Mouse (Mus musculus): ENCODE data around the gene Ablim1. TPM values are rescaled to one million over a fixed set of nuclear protein-coding genes. Genes with fewer than 3 reads are reported as not detected.

Gene Ablim1
- polyA plus RNA-seq, 1 experiment, result 216 TPM

DNA sequence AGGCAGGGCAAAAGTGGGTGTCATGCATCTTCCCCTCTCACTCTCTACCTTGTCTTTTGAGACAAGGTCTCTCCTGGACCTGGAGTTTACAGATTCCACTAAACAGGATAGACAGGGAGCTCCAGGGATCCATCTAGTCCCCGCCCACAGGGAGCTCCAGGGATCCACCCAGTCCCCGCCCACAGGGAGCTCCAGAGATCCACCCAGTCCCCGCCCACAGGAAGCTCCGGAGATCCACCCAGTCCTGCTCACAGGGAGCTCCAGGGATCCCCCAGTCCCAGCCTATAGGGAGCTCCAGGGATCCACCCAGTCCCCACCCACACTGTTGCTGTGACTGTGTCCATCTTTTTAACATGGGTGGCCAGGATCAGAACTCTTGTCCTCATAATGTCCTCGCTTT is 16.7 kb downstream of the Ablim1 start:
- 85% methylated on average over 5 of the region's 5 CpGs for WGBS
- no peak for TF ChIP-seq POLR2A (IDR thresholded peaks at IDR 0.05; ENCODE audit: control insufficient read depth, extremely low read depth, insufficient read depth, low read length, poor library complexity)
- no peak for TF ChIP-seq CTCF (IDR thresholded peaks at IDR 0.05; ENCODE audit: borderline replicate concordance, control insufficient read depth, extremely low read depth, insufficient read depth, low read length, poor library complexity)
- DNase-seq, result no peak
- H3K27ac ChIP-seq (ENCODE audit: control insufficient read depth, insufficient read depth, low read length), result no peak overlapping the region
- no peaks in the 10 kb centered on the region for H3K27me3 ChIP-seq (ENCODE audit: control insufficient read depth, insufficient read depth, low read length)
- H3K4me1 ChIP-seq (replicated peaks; ENCODE audit: control insufficient read depth, insufficient read depth, low read length), result no peaks in the 10 kb centered on the region
- no peaks in the 10 kb centered on the region for H3K36me3 ChIP-seq (ENCODE audit: control insufficient read depth, insufficient read depth, low read length)
- H3K4me3 ChIP-seq (ENCODE audit: control insufficient read depth, insufficient read depth, low read length), result no peak overlapping the region

DNA sequence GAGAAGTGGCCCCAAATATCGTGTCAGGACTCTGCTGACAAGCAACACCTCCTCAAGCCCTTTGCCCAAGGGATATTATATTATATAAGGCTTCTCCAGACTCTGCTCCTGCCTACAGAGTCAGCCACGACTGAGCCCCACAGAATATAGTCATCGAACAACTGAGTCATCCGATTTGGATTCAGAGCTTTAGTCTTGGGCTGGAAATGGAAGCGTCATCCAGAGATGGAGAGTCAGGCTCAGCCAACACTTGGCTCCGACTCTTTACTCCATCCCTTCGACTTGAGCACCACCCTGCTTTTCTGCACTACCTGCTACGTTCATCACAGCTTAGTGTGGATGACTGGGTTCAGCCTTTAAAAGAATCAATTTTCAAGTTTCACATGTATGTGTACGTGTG is 17.3 kb downstream of the Ablim1 start:
- no peak for TF ChIP-seq CTCF (IDR thresholded peaks at IDR 0.05; ENCODE audit: borderline replicate concordance, control insufficient read depth, extremely low read depth, insufficient read depth, low read length, poor library complexity)
- no peak for TF ChIP-seq POLR2A (IDR thresholded peaks at IDR 0.05; ENCODE audit: control insufficient read depth, extremely low read depth, insufficient read depth, low read length, poor library complexity)
- H3K4me1 ChIP-seq (replicated peaks; ENCODE audit: control insufficient read depth, insufficient read depth, low read length), result no peaks in the 10 kb centered on the region
- no peak overlapping the region for H3K27ac ChIP-seq (ENCODE audit: control insufficient read depth, insufficient read depth, low read length)
- H3K4me3 ChIP-seq (ENCODE audit: control insufficient read depth, insufficient read depth, low read length), result no peak overlapping the region
- 96% methylated on average over 9 of the region's 9 CpGs for WGBS
- no peaks in the 10 kb centered on the region for H3K36me3 ChIP-seq (ENCODE audit: control insufficient read depth, insufficient read depth, low read length)
- H3K27me3 ChIP-seq (ENCODE audit: control insufficient read depth, insufficient read depth, low read length), result no peaks in the 10 kb centered on the region
- DNase-seq, result no peak

DNA sequence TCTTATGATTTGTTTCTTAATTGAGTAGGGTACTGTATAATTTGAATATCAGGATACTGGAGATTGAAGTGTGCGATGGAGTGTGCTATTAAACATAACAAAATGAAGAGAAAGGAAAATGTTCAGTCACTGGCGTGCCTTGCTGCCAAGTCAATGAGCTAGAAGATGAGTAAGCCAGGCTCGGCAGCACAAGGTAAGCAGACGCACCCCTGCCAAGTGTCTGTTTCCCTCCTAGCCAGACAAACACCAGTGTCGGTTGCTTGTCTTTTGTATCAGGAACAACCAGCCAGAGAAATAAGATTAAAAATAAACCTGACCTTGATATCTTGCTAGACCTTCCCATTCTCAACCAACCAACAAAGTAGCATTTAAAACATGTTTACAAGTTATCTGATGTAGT is 18.2 kb downstream of the Ablim1 start:
- WGBS, result 93% methylated on average over 5 of the region's 5 CpGs
- H3K4me1 ChIP-seq (replicated peaks; ENCODE audit: control insufficient read depth, insufficient read depth, low read length), result no peaks in the 10 kb centered on the region
- no peaks in the 10 kb centered on the region for H3K27me3 ChIP-seq (ENCODE audit: control insufficient read depth, insufficient read depth, low read length)
- no peak overlapping the region for H3K27ac ChIP-seq (ENCODE audit: control insufficient read depth, insufficient read depth, low read length)
- no peak overlapping the region for H3K4me3 ChIP-seq (ENCODE audit: control insufficient read depth, insufficient read depth, low read length)
- TF ChIP-seq CTCF (IDR thresholded peaks at IDR 0.05; ENCODE audit: borderline replicate concordance, control insufficient read depth, extremely low read depth, insufficient read depth, low read length, poor library complexity) (no peak), POLR2A (IDR thresholded peaks at IDR 0.05; ENCODE audit: control insufficient read depth, extremely low read depth, insufficient read depth, low read length, poor library complexity) (no peak)
- DNase-seq, result no peak
- H3K36me3 ChIP-seq (ENCODE audit: control insufficient read depth, insufficient read depth, low read length), result no peaks in the 10 kb centered on the region

DNA sequence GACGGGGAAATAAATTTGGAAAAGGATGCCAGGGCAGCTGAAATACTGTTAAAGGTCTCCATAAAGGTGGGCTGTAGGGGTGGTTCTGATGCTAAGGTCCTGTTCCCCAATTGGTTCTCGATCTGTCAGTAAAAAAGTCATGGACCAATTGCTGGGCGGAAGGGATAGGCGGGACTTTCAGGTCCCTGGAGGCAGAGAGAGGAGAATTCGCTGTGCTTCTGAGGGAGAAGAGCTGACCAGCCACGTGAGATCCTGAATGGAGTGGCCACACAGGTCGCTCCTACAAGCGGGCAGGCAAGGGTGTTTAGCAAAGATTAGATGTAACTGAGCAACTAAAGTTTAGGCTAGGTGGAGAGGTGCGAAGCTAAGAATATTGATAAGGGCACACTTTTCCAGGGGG is 19.2 kb downstream of the Ablim1 start:
- no peaks in the 10 kb centered on the region for H3K36me3 ChIP-seq (ENCODE audit: control insufficient read depth, insufficient read depth, low read length)
- DNase-seq, result no peak
- H3K4me3 ChIP-seq (ENCODE audit: control insufficient read depth, insufficient read depth, low read length), result no peak overlapping the region
- 85% methylated on average over 9 of the region's 9 CpGs for WGBS
- H3K27ac ChIP-seq (ENCODE audit: control insufficient read depth, insufficient read depth, low read length), result no peak overlapping the region
- TF ChIP-seq CTCF (IDR thresholded peaks at IDR 0.05; ENCODE audit: borderline replicate concordance, control insufficient read depth, extremely low read depth, insufficient read depth, low read length, poor library complexity) (no peak), POLR2A (IDR thresholded peaks at IDR 0.05; ENCODE audit: control insufficient read depth, extremely low read depth, insufficient read depth, low read length, poor library complexity) (no peak)
- H3K4me1 ChIP-seq (replicated peaks; ENCODE audit: control insufficient read depth, insufficient read depth, low read length), result no peaks in the 10 kb centered on the region
- H3K27me3 ChIP-seq (ENCODE audit: control insufficient read depth, insufficient read depth, low read length), result no peaks in the 10 kb centered on the region

DNA sequence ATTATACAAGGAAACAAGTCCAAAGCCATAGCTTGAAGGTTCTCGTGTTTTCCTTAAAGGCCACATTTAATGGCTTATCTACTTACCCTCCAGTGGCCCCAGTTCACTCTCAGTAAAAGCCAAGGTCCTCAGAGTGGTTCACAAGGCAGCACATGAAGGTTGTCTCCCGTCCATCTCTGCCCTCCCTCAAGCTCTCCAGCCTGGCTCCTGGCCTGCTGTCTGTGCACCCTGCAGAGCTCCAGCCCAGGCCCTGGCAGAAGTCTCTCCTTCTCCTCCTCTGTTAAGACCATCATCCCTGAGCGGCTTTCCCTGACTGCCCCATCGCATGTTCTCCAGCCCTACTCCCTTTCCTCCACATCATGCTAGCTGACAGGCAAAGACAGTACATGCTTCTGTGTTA is 20.4 kb downstream of the Ablim1 start:
- TF ChIP-seq CTCF (IDR thresholded peaks at IDR 0.05; ENCODE audit: borderline replicate concordance, control insufficient read depth, extremely low read depth, insufficient read depth, low read length, poor library complexity) (no peak), POLR2A (IDR thresholded peaks at IDR 0.05; ENCODE audit: control insufficient read depth, extremely low read depth, insufficient read depth, low read length, poor library complexity) (no peak)
- WGBS, result 92% methylated on average over 4 of the region's 4 CpGs
- Histone ChIP-seq H3K27ac (ENCODE audit: control insufficient read depth, insufficient read depth, low read length) (no peak overlapping the region), H3K27me3 (ENCODE audit: control insufficient read depth, insufficient read depth, low read length) (no peaks in the 10 kb centered on the region), H3K4me1 (replicated peaks; ENCODE audit: control insufficient read depth, insufficient read depth, low read length) (no peaks in the 10 kb centered on the region), H3K36me3 (ENCODE audit: control insufficient read depth, insufficient read depth, low read length) (no peaks in the 10 kb centered on the region), H3K4me3 (ENCODE audit: control insufficient read depth, insufficient read depth, low read length) (no peak overlapping the region)
- DNase-seq, result no peak

DNA sequence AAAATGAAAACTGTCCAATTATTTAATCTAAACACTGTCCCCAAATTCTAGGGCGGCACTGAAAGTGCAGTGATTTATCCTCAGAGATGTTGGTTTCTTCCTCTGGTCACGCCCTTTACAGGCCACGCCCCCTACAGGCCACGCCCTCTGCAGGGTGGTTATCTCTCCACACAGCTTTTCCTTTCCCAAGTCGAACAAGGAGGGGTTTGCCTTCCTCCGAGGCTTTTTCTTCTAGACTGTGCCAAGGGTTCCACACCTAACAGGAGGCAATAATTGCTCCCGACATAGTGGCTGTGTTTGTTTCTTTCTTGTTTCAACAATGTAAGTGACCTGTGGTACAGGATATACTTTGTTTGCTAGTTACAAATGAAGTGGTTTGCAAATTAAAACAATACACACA is 21.0 kb downstream of the Ablim1 start:
- Histone ChIP-seq H3K27me3 (ENCODE audit: control insufficient read depth, insufficient read depth, low read length) (no peaks in the 10 kb centered on the region), H3K36me3 (ENCODE audit: control insufficient read depth, insufficient read depth, low read length) (no peaks in the 10 kb centered on the region), H3K27ac (ENCODE audit: control insufficient read depth, insufficient read depth, low read length) (no peak overlapping the region), H3K4me1 (replicated peaks; ENCODE audit: control insufficient read depth, insufficient read depth, low read length) (no peaks in the 10 kb centered on the region), H3K4me3 (ENCODE audit: control insufficient read depth, insufficient read depth, low read length) (no peak overlapping the region)
- no peak for DNase-seq
- no peak for TF ChIP-seq CTCF (IDR thresholded peaks at IDR 0.05; ENCODE audit: borderline replicate concordance, control insufficient read depth, extremely low read depth, insufficient read depth, low read length, poor library complexity)
- no peak for TF ChIP-seq POLR2A (IDR thresholded peaks at IDR 0.05; ENCODE audit: control insufficient read depth, extremely low read depth, insufficient read depth, low read length, poor library complexity)
- 15% methylated on average over 7 of the region's 7 CpGs for WGBS

DNA sequence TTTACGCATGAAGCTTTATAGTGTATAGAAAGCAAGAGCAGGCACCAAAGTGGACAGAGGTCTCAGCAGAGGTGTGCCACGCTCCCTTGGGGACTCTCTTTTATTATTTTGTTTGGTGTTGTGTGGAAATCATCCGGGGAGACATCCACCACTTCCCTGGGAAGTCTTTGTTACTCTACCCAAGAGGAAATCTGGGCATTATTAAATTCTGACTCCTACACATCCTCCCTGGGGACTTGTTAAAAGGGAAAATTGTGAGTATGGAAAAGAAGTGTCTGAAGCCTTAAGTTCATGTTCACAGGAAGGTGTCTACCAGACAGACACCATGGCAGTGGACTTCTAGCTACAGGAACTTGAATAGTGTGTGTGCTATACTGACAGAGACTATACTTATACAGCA is 31.4 kb downstream of the Ablim1 start:
- Histone ChIP-seq H3K27me3 (ENCODE audit: control insufficient read depth, insufficient read depth, low read length) (no peaks in the 10 kb centered on the region), H3K4me3 (ENCODE audit: control insufficient read depth, insufficient read depth, low read length) (no peak overlapping the region), H3K4me1 (replicated peaks; ENCODE audit: control insufficient read depth, insufficient read depth, low read length) (no peaks in the 10 kb centered on the region), H3K27ac (ENCODE audit: control insufficient read depth, insufficient read depth, low read length) (no peak overlapping the region), H3K36me3 (ENCODE audit: control insufficient read depth, insufficient read depth, low read length) (no peaks in the 10 kb centered on the region)
- DNase-seq, result no peak
- WGBS, result 82% methylated on average over 3 of the region's 3 CpGs
- TF ChIP-seq CTCF (IDR thresholded peaks at IDR 0.05; ENCODE audit: borderline replicate concordance, control insufficient read depth, extremely low read depth, insufficient read depth, low read length, poor library complexity), result no peak
- no peak for TF ChIP-seq POLR2A (IDR thresholded peaks at IDR 0.05; ENCODE audit: control insufficient read depth, extremely low read depth, insufficient read depth, low read length, poor library complexity)

All from thymus, adult 2 months (tissue).